Mouse (Mus musculus): ENCODE results near the gene Hectd1.

Hectd1 gene

DNA sequence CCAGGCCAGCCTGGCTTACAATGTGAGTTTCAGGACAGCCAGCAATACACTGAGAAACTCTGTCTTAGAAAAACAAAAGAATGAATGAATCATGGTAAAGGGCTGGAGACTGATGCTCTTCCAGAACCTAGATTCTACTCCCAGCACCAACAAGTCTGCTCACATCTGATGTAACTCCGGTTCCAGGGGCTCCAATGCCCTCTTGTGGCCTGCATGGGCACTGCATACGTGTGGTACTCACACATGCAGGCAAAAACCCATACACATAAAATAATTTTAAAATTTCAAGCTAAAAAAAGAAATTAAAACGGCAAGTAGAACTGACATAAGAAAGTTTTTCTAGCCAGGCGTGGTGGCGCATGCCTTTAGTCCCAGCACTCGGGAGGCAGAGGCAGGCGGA, 44.5 kb downstream of the Hectd1 start:
- H3K4me1 ChIP-seq (replicated peaks; ENCODE audit: low read depth, low read length), result no peaks in the 10 kb centered on the region
- TF ChIP-seq CTCF (conservative IDR thresholded peaks at IDR 0.05; ENCODE audit: low read length), result peak; percentile 97
- TF ChIP-seq NANOG (IDR thresholded peaks at IDR 0.05; ENCODE audit: borderline replicate concordance, low read length), result no peak
- no peak for TF ChIP-seq POU5F1 (IDR thresholded peaks at IDR 0.05; ENCODE audit: borderline replicate concordance, low read length)
- H3K27me3 ChIP-seq (ENCODE audit: insufficient read depth, low read length), result no peaks in the 10 kb centered on the region
- no peaks in the 10 kb centered on the region for H3K9me3 ChIP-seq (ENCODE audit: low read length)
- no peak overlapping the region for H3K4me3 ChIP-seq (replicated peaks; ENCODE audit: low read length)
- peaks cover 52% of the 10 kb centered on the region for H3K36me3 ChIP-seq (ENCODE audit: insufficient read depth, low read length)

DNA sequence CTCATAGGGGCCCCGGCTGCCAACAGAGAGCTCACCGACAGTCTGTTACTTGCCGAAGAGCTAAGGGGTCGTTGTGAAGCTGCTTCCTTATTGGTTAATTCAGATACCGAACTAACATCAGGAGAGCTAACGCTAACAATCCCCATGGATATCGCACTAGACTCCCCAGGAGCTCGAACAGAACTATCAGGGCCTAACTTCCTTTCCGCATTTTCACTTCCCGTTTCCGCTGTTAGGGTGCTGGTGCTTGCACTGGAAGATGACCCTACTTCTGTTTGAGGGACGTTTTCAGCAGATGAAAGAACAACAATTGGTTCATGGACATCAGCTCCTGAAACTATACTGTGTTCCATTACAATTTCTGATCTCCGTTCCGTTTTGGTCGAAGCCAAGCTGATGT, 60.6 kb downstream of the Hectd1 start:
- no peaks in the 10 kb centered on the region for H3K27me3 ChIP-seq (ENCODE audit: insufficient read depth, low read length)
- H3K4me1 ChIP-seq (replicated peaks; ENCODE audit: low read depth, low read length), result 0 out of 2 replicates have a peak, but pooled peaks cover 3% of the 10 kb centered on the region
- no peaks in the 10 kb centered on the region for H3K9me3 ChIP-seq (ENCODE audit: low read length)
- H3K4me3 ChIP-seq (replicated peaks; ENCODE audit: low read length), result no peak overlapping the region
- TF ChIP-seq POU5F1 (IDR thresholded peaks at IDR 0.05; ENCODE audit: borderline replicate concordance, low read length) (no peak), CTCF (conservative IDR thresholded peaks at IDR 0.05; ENCODE audit: low read length) (no peak), NANOG (IDR thresholded peaks at IDR 0.05; ENCODE audit: borderline replicate concordance, low read length) (no peak)
- peaks cover 41% of the 10 kb centered on the region for H3K36me3 ChIP-seq (ENCODE audit: insufficient read depth, low read length)

- no peak overlapping the region for H3K4me3 ChIP-seq (replicated peaks; ENCODE audit: low read length)
- no peaks in the 10 kb centered on the region for H3K9me3 ChIP-seq (ENCODE audit: low read length)
- peaks cover 46% of the 10 kb centered on the region for H3K36me3 ChIP-seq (ENCODE audit: insufficient read depth, low read length)
- 0 out of 2 replicates have a peak, but pooled peaks cover 3% of the 10 kb centered on the region for H3K4me1 ChIP-seq (replicated peaks; ENCODE audit: low read depth, low read length)
- no peak for TF ChIP-seq CTCF (conservative IDR thresholded peaks at IDR 0.05; ENCODE audit: low read length)
- no peak for TF ChIP-seq NANOG (IDR thresholded peaks at IDR 0.05; ENCODE audit: borderline replicate concordance, low read length)
- no peak for TF ChIP-seq POU5F1 (IDR thresholded peaks at IDR 0.05; ENCODE audit: borderline replicate concordance, low read length)
- H3K27me3 ChIP-seq (ENCODE audit: insufficient read depth, low read length), result no peaks in the 10 kb centered on the region
Measured at GRCm38 (mm10) chr12:51767454-51767853, 61.9 kb downstream of the Hectd1 start.

DNA sequence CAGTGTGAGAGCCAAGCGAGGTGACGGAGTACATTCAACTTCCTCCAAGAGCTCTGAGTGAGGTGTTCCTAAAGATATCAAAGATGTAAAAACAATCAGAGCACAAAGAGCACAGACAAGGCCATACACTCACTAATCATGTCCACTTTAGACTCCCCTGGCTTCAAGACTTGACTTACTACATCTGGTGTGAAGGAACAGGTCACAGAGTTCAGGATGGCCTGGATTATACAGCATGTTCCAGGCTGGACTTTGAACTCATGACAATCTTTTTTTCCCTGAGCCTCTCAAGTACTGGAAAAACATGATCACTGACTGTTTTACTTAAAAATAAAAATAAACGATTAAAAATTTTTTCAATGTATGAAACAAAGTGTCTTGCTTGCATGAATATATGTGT, 70.0 kb downstream of the Hectd1 start:
- Histone ChIP-seq H3K4me1 (replicated peaks; ENCODE audit: low read depth, low read length) (no peaks in the 10 kb centered on the region), H3K9me3 (ENCODE audit: low read length) (no peaks in the 10 kb centered on the region), H3K4me3 (replicated peaks; ENCODE audit: low read length) (no peak overlapping the region), H3K27me3 (ENCODE audit: insufficient read depth, low read length) (no peaks in the 10 kb centered on the region), H3K36me3 (ENCODE audit: insufficient read depth, low read length) (peaks cover 59% of the 10 kb centered on the region)
- TF ChIP-seq NANOG (IDR thresholded peaks at IDR 0.05; ENCODE audit: borderline replicate concordance, low read length) (no peak), POU5F1 (IDR thresholded peaks at IDR 0.05; ENCODE audit: borderline replicate concordance, low read length) (no peak), CTCF (conservative IDR thresholded peaks at IDR 0.05; ENCODE audit: low read length) (no peak)

DNA sequence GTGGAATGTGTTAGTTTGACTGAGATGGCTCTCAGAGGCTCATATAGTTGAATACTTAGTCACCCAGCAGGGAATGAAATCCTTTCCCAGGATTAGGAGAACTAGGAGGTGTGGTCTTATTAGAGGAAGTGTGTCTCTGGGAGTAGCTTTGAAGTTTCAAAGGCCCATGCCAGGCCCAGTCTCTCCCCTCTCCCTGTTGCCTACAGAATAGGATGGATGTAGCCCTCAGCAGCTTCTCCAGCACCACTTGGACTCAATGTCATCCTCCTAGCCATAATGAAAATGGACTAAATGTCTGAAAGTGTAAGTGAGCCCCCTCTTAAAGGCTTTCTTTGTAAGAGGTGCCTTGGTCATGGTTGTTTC, 72.8 kb downstream of the Hectd1 start:
- no peak overlapping the region for H3K4me3 ChIP-seq (replicated peaks; ENCODE audit: low read length)
- H3K9me3 ChIP-seq (ENCODE audit: low read length), result no peaks in the 10 kb centered on the region
- no peaks in the 10 kb centered on the region for H3K27me3 ChIP-seq (ENCODE audit: insufficient read depth, low read length)
- 0 out of 2 replicates have a peak, but pooled peaks cover 3% of the 10 kb centered on the region for H3K4me1 ChIP-seq (replicated peaks; ENCODE audit: low read depth, low read length)
- H3K36me3 ChIP-seq (ENCODE audit: insufficient read depth, low read length), result peaks cover 56% of the 10 kb centered on the region
- TF ChIP-seq POU5F1 (IDR thresholded peaks at IDR 0.05; ENCODE audit: borderline replicate concordance, low read length) (no peak), CTCF (conservative IDR thresholded peaks at IDR 0.05; ENCODE audit: low read length) (no peak), NANOG (IDR thresholded peaks at IDR 0.05; ENCODE audit: borderline replicate concordance, low read length) (no peak)

DNA sequence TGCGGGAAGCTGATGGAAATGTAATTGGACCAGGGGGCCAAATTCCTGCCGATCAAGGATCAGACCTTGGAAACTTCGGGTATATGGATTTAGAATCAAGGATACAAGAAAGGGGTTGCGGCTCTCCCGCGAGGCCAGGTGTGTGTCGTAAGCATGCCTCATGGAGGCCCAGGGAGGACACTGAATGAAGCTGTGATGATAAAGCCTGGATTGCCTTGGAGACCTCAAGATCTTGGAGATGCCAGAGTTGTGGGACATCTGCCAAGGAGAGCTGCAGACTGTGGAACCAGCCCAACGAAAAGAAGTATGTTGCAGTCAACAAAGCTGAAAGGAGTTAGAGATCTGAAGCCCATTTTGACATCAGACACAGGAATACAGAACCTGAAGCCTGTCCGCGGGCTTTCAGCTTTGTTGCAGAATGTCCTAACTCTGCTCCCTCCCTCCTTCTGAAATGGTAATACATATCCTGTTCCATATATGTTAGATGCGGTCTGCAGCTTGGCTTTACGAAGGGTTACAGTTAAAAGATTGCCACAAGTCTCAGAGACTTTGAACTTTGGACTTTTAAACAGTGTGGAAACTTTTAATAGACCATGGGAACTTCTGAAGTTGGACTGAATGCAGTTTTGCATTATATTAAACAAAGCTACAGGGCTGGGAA, 73.3 kb downstream of the Hectd1 start:
- H3K4me1 ChIP-seq (replicated peaks; ENCODE audit: low read depth, low read length), result peaks cover 7% of the 10 kb centered on the region; the same call in 1 of the 2 replicates
- H3K27me3 ChIP-seq (ENCODE audit: insufficient read depth, low read length), result no peaks in the 10 kb centered on the region
- H3K4me3 ChIP-seq (replicated peaks; ENCODE audit: low read length), result no peak overlapping the region
- TF ChIP-seq NANOG (IDR thresholded peaks at IDR 0.05; ENCODE audit: borderline replicate concordance, low read length), result no peak
- no peaks in the 10 kb centered on the region for H3K9me3 ChIP-seq (ENCODE audit: low read length)
- H3K36me3 ChIP-seq (ENCODE audit: insufficient read depth, low read length), result peaks cover 56% of the 10 kb centered on the region

GRCm38 (mm10) chr12:51747348-51747747, 82.0 kb downstream of the Hectd1 start:
- Histone ChIP-seq H3K4me3 (replicated peaks; ENCODE audit: low read length) (no peak overlapping the region), H3K4me1 (replicated peaks; ENCODE audit: low read depth, low read length) (peaks cover 7% of the 10 kb centered on the region; the same call in 1 of the 2 replicates), H3K36me3 (ENCODE audit: insufficient read depth, low read length) (peaks cover 62% of the 10 kb centered on the region), H3K9me3 (ENCODE audit: low read length) (no peaks in the 10 kb centered on the region), H3K27me3 (ENCODE audit: insufficient read depth, low read length) (no peaks in the 10 kb centered on the region)
- no peak for TF ChIP-seq NANOG (IDR thresholded peaks at IDR 0.05; ENCODE audit: borderline replicate concordance, low read length)

DNA sequence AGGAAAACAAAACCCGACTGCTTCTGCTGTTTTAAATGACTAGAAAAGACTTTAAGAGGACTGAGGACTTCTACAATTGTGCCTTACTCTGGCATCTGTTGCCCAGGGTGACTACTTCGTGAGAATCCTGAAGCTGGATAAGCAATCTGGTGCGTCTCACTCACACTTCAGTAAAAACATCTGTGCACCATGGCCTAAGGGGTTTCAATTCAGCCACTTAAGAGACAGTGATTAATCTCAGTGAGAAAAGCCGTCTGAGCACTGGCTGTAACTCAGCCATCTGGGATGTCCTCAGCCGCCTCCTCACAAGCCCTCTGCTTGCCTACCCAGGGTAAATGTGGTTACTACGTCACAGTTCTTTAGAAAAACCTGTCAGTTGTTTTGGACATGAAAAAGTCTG, 84.4 kb downstream of the Hectd1 start:
- TF ChIP-seq NANOG (IDR thresholded peaks at IDR 0.05; ENCODE audit: borderline replicate concordance, low read length), result no peak
- no peak overlapping the region for H3K4me3 ChIP-seq (replicated peaks; ENCODE audit: low read length)

DNA sequence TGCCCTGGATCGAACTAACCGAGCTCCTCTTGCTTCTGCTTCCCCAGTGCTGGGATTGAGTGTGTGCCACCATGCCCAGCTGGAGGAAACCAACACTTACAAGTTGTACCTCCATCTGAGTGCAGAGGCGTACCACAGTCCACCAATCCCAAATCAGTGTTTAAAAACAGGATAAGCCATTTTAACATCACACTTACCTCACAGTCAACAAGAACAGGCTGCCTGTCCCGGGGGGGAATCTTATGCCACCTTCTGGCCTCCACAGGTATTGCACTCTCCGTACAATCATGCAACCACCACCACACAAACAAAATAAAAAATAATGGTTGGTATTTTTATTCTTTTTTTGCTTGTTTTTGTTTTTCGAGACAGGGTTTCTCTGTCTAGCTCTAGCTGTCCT, 87.6 kb downstream of the Hectd1 start:
- no peak for TF ChIP-seq NANOG (IDR thresholded peaks at IDR 0.05; ENCODE audit: borderline replicate concordance, low read length)
- TF ChIP-seq CTCF (conservative IDR thresholded peaks at IDR 0.05; ENCODE audit: low read length), result peak; percentile 90
- no peak for TF ChIP-seq POU5F1 (IDR thresholded peaks at IDR 0.05; ENCODE audit: borderline replicate concordance, low read length)
- H3K9me3 ChIP-seq (ENCODE audit: low read length), result no peaks in the 10 kb centered on the region
- H3K27me3 ChIP-seq (ENCODE audit: insufficient read depth, low read length), result no peaks in the 10 kb centered on the region
- H3K36me3 ChIP-seq (ENCODE audit: insufficient read depth, low read length), result peaks cover 30% of the 10 kb centered on the region
- H3K4me3 ChIP-seq (replicated peaks; ENCODE audit: low read length), result no peak overlapping the region
- peaks cover 6% of the 10 kb centered on the region for H3K4me1 ChIP-seq (replicated peaks; ENCODE audit: low read depth, low read length)

More for the DNA sequence above, 84.4 kb downstream of the Hectd1 start:
- Histone ChIP-seq H3K4me1 (replicated peaks; ENCODE audit: low read depth, low read length) (no peaks in the 10 kb centered on the region), H3K27me3 (ENCODE audit: insufficient read depth, low read length) (no peaks in the 10 kb centered on the region), H3K9me3 (ENCODE audit: low read length) (no peaks in the 10 kb centered on the region), H3K36me3 (ENCODE audit: insufficient read depth, low read length) (peaks cover 42% of the 10 kb centered on the region)

Data from E14TG2a.4 (cell line).